ENCODE assay signal across 8 mouse cellular contexts in genomic region chr17:51177923-51178322, GRCm38 (mm10). TPM values are rescaled to one million over a fixed set of nuclear protein-coding genes. Genes with fewer than 3 reads are reported as not detected.
A peak's percentile ranks its signal among the peaks of the same experiment; 100 is the strongest.
DNase-seq lines count a peak whose midpoint lies in the region; ATAC-seq and TF ChIP-seq lines count a peak whose summit lies in the region.

No protein-coding gene starts in this region.

- H3K9ac ChIP-seq in neural tube, embryonic 14.5 days (replicated peaks; ENCODE audit: low read depth, low read length): peak overlapping the region; percentile 95

- H3K9me3 ChIP-seq in limb, embryonic 10.5 days (replicated peaks): no peaks in the 10 kb centered on the region
- H3K9me3 ChIP-seq in neural tube, embryonic 14.5 days (ENCODE audit: control insufficient read depth, low read length): no peaks in the 10 kb centered on the region

- no peak for TF ChIP-seq CTCF in testis, adult 2 months (IDR thresholded peaks at IDR 0.05; ENCODE audit: control insufficient read depth, insufficient read depth, insufficient replicate concordance, low read depth, low read length)
- TF ChIP-seq CTCF in thymus, adult 2 months (IDR thresholded peaks at IDR 0.05; ENCODE audit: borderline replicate concordance, control insufficient read depth, extremely low read depth, insufficient read depth, low read length, poor library complexity): no peak

- H3K4me2 ChIP-seq in neural tube, embryonic 14.5 days (ENCODE audit: low read depth, low read length): peak overlapping the region; percentile 62

- no peak overlapping the region; the same call in none of the 2 replicates for H3K27ac ChIP-seq in testis, adult 2 months (ENCODE audit: control insufficient read depth, insufficient read depth, low read depth, low read length)
- H3K27ac ChIP-seq in limb, embryonic 10.5 days: peak overlapping the region; percentile 99
- peak overlapping the region; percentile 98 for H3K27ac ChIP-seq in neural tube, embryonic 14.5 days (ENCODE audit: low read depth, low read length)
- no peak overlapping the region for H3K27ac ChIP-seq in thymus, adult 2 months (ENCODE audit: control insufficient read depth, insufficient read depth, low read length)

- H3K36me3 ChIP-seq in testis, adult 2 months (ENCODE audit: control insufficient read depth, insufficient read depth, low read length): no peaks in the 10 kb centered on the region
- no peaks in the 10 kb centered on the region for H3K36me3 ChIP-seq in limb, embryonic 10.5 days
- H3K36me3 ChIP-seq in neural tube, embryonic 14.5 days (ENCODE audit: control insufficient read depth, insufficient read depth, low read length): no peaks in the 10 kb centered on the region
- H3K36me3 ChIP-seq in thymus, adult 2 months (ENCODE audit: control insufficient read depth, insufficient read depth, low read length): no peaks in the 10 kb centered on the region

- no peak for TF ChIP-seq POLR2A in testis, adult 2 months (IDR thresholded peaks at IDR 0.05; ENCODE audit: control insufficient read depth, low read depth, low read length)
- no peak for TF ChIP-seq POLR2A in thymus, adult 2 months (IDR thresholded peaks at IDR 0.05; ENCODE audit: control insufficient read depth, extremely low read depth, insufficient read depth, low read length, poor library complexity)

- H3K4me1 ChIP-seq in testis, adult 2 months (ENCODE audit: control insufficient read depth, insufficient read depth, low read length): no peaks in the 10 kb centered on the region
- H3K4me1 ChIP-seq in limb, embryonic 10.5 days: peaks cover 14% of the 10 kb centered on the region
- peaks cover 6% of the 10 kb centered on the region; the same call in 1 of the 2 replicates for H3K4me1 ChIP-seq in neural tube, embryonic 14.5 days (ENCODE audit: control insufficient read depth, insufficient read depth, low read length)
- 0 out of 2 replicates have a peak, but pooled peaks cover 2% of the 10 kb centered on the region for H3K4me1 ChIP-seq in thymus, adult 2 months (replicated peaks; ENCODE audit: control insufficient read depth, insufficient read depth, low read length)

- 71% methylated on average over 6 of the region's 6 CpGs for WGBS in limb, embryonic 10.5 days
- 63% methylated on average over 6 of the region's 6 CpGs for WGBS in neural tube, embryonic 14.5 days
- WGBS in thymus, adult 2 months: 43% methylated on average over 6 of the region's 6 CpGs

- H3K27me3 ChIP-seq in testis, adult 2 months (ENCODE audit: control insufficient read depth, insufficient read depth, low read length): no peaks in the 10 kb centered on the region
- no peaks in the 10 kb centered on the region for H3K27me3 ChIP-seq in limb, embryonic 10.5 days (ENCODE audit: low read depth, poor library complexity, severe bottlenecking)
- no peaks in the 10 kb centered on the region for H3K27me3 ChIP-seq in neural tube, embryonic 14.5 days (ENCODE audit: control insufficient read depth, insufficient read depth, low read length)
- no peaks in the 10 kb centered on the region for H3K27me3 ChIP-seq in thymus, adult 2 months (ENCODE audit: control insufficient read depth, insufficient read depth, low read length)

- DNase-seq in adrenal gland, postnatal 10 days: peak; percentile 7
- DNase-seq in adrenal gland, adult 8-10 months: no peak
- no peak for DNase-seq in testis, postnatal 14 days (ENCODE audit: low spot score)
- no peak for DNase-seq in limb, embryonic 10.5 days (ENCODE audit: low spot score)
- no peak for DNase-seq in left cerebral cortex, adult 11 months (ENCODE audit: low spot score)
- no peak for DNase-seq in thymus, adult 2 months

- ATAC-seq in neural tube, embryonic 14.5 days (ENCODE audit: low read depth): no peak

- H3K4me3 ChIP-seq in testis, adult 2 months (ENCODE audit: control insufficient read depth, low read depth, low read length): peak overlapping the region; percentile 6; the same call in 1 of the 2 replicates
- H3K4me3 ChIP-seq in limb, embryonic 10.5 days: peak overlapping the region; percentile 83
- peak overlapping the region; percentile 71 for H3K4me3 ChIP-seq in neural tube, embryonic 14.5 days (ENCODE audit: low read depth, low read length)
- H3K4me3 ChIP-seq in thymus, adult 2 months (ENCODE audit: control insufficient read depth, insufficient read depth, low read length): no peak overlapping the region

RNA-seq across cellular contexts. Expression of gene Tbc1d5, which starts 1.2 kb away (rescaled TPM):
- total RNA-seq in adrenal gland, postnatal 10 days (2021): 10 to 100 TPM; 15.7 to 24.2 TPM
- 10 to 100 TPM; 21.6 to 34.2 (median 27.2) TPM for total RNA-seq in adrenal gland, adult 8-10 months (2022)
- polyA plus RNA-seq in testis, adult 2 months (2012; rRNA removed): 18.5 TPM in 2 replicates
- 8.7 and 11.3 TPM in 2 replicates for polyA plus RNA-seq in limb, embryonic 10.5 days (2016; fragmentation: Nextera tagmentation; extraction: Ambion mirVana)
- polyA plus RNA-seq in neural tube, embryonic 14.5 days (2014; fragmentation: Nextera tagmentation; extraction: Ambion mirVana): 10.1 and 11.7 TPM in 2 replicates
- 12.2 and 12.9 TPM in 2 replicates for polyA plus RNA-seq in thymus, adult 2 months (2012; rRNA removed)

Comparison
In these comparisons a context has a peak if more than half of its experiments do, and no peak if none do; other contexts are left out.
1. H3K27ac ChIP-seq: peak in limb, embryonic 10.5 days (single experiment) and neural tube, embryonic 14.5 days (single experiment); none in testis, adult 2 months (single experiment) and thymus, adult 2 months (single experiment).